Mouse (Mus musculus) midbrain, embryonic 13.5 days (tissue): ENCODE measurements at regions not wholly inside any gene's neighbourhood (a gene's known extent, or its start where the extent isn't known, plus 50 kb on each side); places are given as distances from the start of the nearest gene placed in this dataset.

Experiments used
- ATAC-seq: fragments of 200-750 bp; cut with Nextera tagmentation; 2 replicates; pipeline ENCODE4 v1.8.0; 2017; ENCODE audit warnings: mild to moderate bottlenecking, moderate TSS enrichment, moderate library complexity
- H3K27ac ChIP-seq: fragments of 300-500 bp; sonication (generic); 2 replicates; pipeline ENCODE4 v1.5.1; 2015; ENCODE audit warnings: inconsistent platforms, mild to moderate bottlenecking, moderate library complexity
- H3K27me3 ChIP-seq: fragments of 300-500 bp; sonication (generic); 2 replicates; pipeline ENCODE4 v1.6.1; 2015; ENCODE audit warnings: mild to moderate bottlenecking, inconsistent platforms
- H3K36me3 ChIP-seq: fragments of 300-500 bp; sonication (generic); 2 replicates; pipeline ENCODE4 v1.6.1; 2015; ENCODE audit warnings: mild to moderate bottlenecking, inconsistent platforms
- H3K4me1 ChIP-seq: fragments of 300-500 bp; sonication (generic); replicated peaks from 2 replicates; pipeline ENCODE4 v1.6.1; 2015; ENCODE audit warnings: inconsistent platforms
- H3K4me2 ChIP-seq: fragments of 300-500 bp; sonication (generic); replicated peaks from 2 replicates; pipeline ENCODE4 v1.6.1; 2015; ENCODE audit warnings: moderate library complexity, mild to moderate bottlenecking, inconsistent platforms
- H3K4me3 ChIP-seq: fragments of 300-500 bp; sonication (generic); replicated peaks from 2 replicates; pipeline ENCODE4 v1.5.1; 2015; ENCODE audit warnings: mild to moderate bottlenecking, inconsistent platforms
- H3K9ac ChIP-seq: fragments of 300-500 bp; sonication (generic); replicated peaks from 2 replicates; pipeline ENCODE4 v1.6.1; 2015; ENCODE audit warnings: mild to moderate bottlenecking, inconsistent platforms
- H3K9me3 ChIP-seq: fragments of 300-500 bp; sonication (generic); 2 replicates; pipeline ENCODE4 v1.6.1; 2016; ENCODE audit warnings: mild to moderate bottlenecking, inconsistent platforms
- WGBS: fragments of 180-500 bp; shearing (Covaris S2); methylation state at CpG from one replicate; pipeline ENCODE4 v1.1.7; 2015; 5-methylcytosine and 5-hydroxymethylcytosine counted together

GRCm38 (mm10) chr9:43492236-43493000, 181.8 kb downstream of the Trim29 start:
- WGBS: 45% methylated on average over 7 of the region's 7 CpGs
- no peaks in the 10 kb centered on the region for H3K27me3 ChIP-seq
- H3K4me1 ChIP-seq: peaks cover 15% of the 10 kb centered on the region; the same call in 1 of the 2 replicates
- H3K4me3 ChIP-seq: no peak overlapping the region
- no peak overlapping the region for H3K27ac ChIP-seq
- H3K4me2 ChIP-seq: no peak overlapping the region
- no peaks in the 10 kb centered on the region for H3K36me3 ChIP-seq
- H3K9me3 ChIP-seq: no peaks in the 10 kb centered on the region
- H3K9ac ChIP-seq: no peak overlapping the region
- no peak for ATAC-seq

GRCm38 (mm10) chr9:43498596-43498995, 187.9 kb downstream of the Trim29 start:
- no peaks in the 10 kb centered on the region for H3K27me3 ChIP-seq

GRCm38 (mm10) chr9:43504270-43504932, 193.8 kb downstream of the Trim29 start:
- no peak overlapping the region for H3K4me3 ChIP-seq
- H3K27ac ChIP-seq: 0 out of 2 replicates have a peak overlapping the region, but pooled peaks have one; percentile 9
- H3K27me3 ChIP-seq: no peaks in the 10 kb centered on the region
- WGBS: 58% methylated on average over 14 of the region's 14 CpGs
- H3K9me3 ChIP-seq: no peaks in the 10 kb centered on the region
- H3K4me1 ChIP-seq: peaks cover 16% of the 10 kb centered on the region
- 0 out of 2 replicates have a peak, but pooled peaks have one; percentile 55 for ATAC-seq
- H3K4me2 ChIP-seq: no peak overlapping the region
- no peak overlapping the region for H3K9ac ChIP-seq
- no peaks in the 10 kb centered on the region for H3K36me3 ChIP-seq

More at GRCm38 (mm10) chr9:43498596-43498995, 187.9 kb downstream of the Trim29 start:
- H3K27ac ChIP-seq: no peak overlapping the region
- H3K4me1 ChIP-seq: no peaks in the 10 kb centered on the region
- H3K4me2 ChIP-seq: no peak overlapping the region
- no peaks in the 10 kb centered on the region for H3K9me3 ChIP-seq
- no peaks in the 10 kb centered on the region for H3K36me3 ChIP-seq
- ATAC-seq: no peak
- H3K4me3 ChIP-seq: no peak overlapping the region
- no peak overlapping the region for H3K9ac ChIP-seq
- WGBS: 82% methylated on average over 13 of the region's 14 CpGs

GRCm38 (mm10) chr9:43505856-43506255, 195.2 kb downstream of the Trim29 start:
- peaks cover 16% of the 10 kb centered on the region for H3K4me1 ChIP-seq
- ATAC-seq: peak; percentile 63; the same call in 1 of the 2 replicates
- peak overlapping the region; percentile 58; the same call in 1 of the 2 replicates for H3K27ac ChIP-seq
- no peaks in the 10 kb centered on the region for H3K27me3 ChIP-seq
- H3K9ac ChIP-seq: no peak overlapping the region
- WGBS: 39% methylated on average over 4 of the region's 4 CpGs
- H3K4me3 ChIP-seq: no peak overlapping the region
- no peak overlapping the region for H3K4me2 ChIP-seq
- no peaks in the 10 kb centered on the region for H3K36me3 ChIP-seq
- H3K9me3 ChIP-seq: no peaks in the 10 kb centered on the region

GRCm38 (mm10) chr9:43506276-43506675, 195.6 kb downstream of the Trim29 start:
- H3K9ac ChIP-seq: no peak overlapping the region
- H3K4me1 ChIP-seq: peaks cover 16% of the 10 kb centered on the region
- peak overlapping the region; percentile 6; the same call in 1 of the 2 replicates for H3K27ac ChIP-seq
- WGBS: 62% methylated on average over 6 of the region's 6 CpGs
- H3K9me3 ChIP-seq: no peaks in the 10 kb centered on the region
- H3K4me3 ChIP-seq: no peak overlapping the region
- H3K36me3 ChIP-seq: no peaks in the 10 kb centered on the region
- ATAC-seq: no peak
- H3K27me3 ChIP-seq: no peaks in the 10 kb centered on the region
- no peak overlapping the region for H3K4me2 ChIP-seq

GRCm38 (mm10) chr9:43512806-43513205, 202.2 kb downstream of the Trim29 start:
- H3K9ac ChIP-seq: no peak overlapping the region
- no peaks in the 10 kb centered on the region for H3K27me3 ChIP-seq
- 44% methylated on average over 6 of the region's 6 CpGs for WGBS
- no peak overlapping the region for H3K27ac ChIP-seq
- H3K9me3 ChIP-seq: no peaks in the 10 kb centered on the region
- H3K4me1 ChIP-seq: 0 out of 2 replicates have a peak, but pooled peaks cover 2% of the 10 kb centered on the region
- no peak overlapping the region for H3K4me3 ChIP-seq
- no peak for ATAC-seq
- no peak overlapping the region for H3K4me2 ChIP-seq
- no peaks in the 10 kb centered on the region for H3K36me3 ChIP-seq

GRCm38 (mm10) chr9:43514731-43515458, 204.2 kb downstream of the Trim29 start:
- H3K4me1 ChIP-seq: 0 out of 2 replicates have a peak, but pooled peaks cover 2% of the 10 kb centered on the region
- whole genome bisulfite sequencing: 88% methylated on average over 16 of the region's 16 CpGs
- H3K4me3 ChIP-seq: no peak overlapping the region
- no peak overlapping the region for H3K9ac ChIP-seq
- no peak overlapping the region for H3K4me2 ChIP-seq
- H3K27ac ChIP-seq: no peak overlapping the region
- H3K9me3 ChIP-seq: no peaks in the 10 kb centered on the region
- no peaks in the 10 kb centered on the region for H3K27me3 ChIP-seq
- ATAC-seq: no peak
- H3K36me3 ChIP-seq: no peaks in the 10 kb centered on the region

- Histone ChIP-seq H3K9me3 (no peaks in the 10 kb centered on the region), H3K4me3 (no peak overlapping the region), H3K36me3 (no peaks in the 10 kb centered on the region), H3K27ac (no peak overlapping the region), H3K9ac (no peak overlapping the region), H3K27me3 (no peaks in the 10 kb centered on the region), H3K4me2 (no peak overlapping the region), H3K4me1 (peaks cover 16% of the 10 kb centered on the region)
- 91% methylated on average over 3 of the region's 3 CpGs for WGBS
- ATAC-seq: no peak
Measured at GRCm38 (mm10) chr9:43520931-43521330, 210.3 kb downstream of the Trim29 start.

GRCm38 (mm10) chr9:43524947-43525565, 214.4 kb downstream of the Trim29 start:
- Histone ChIP-seq H3K27ac (peak overlapping the region; percentile 27; the same call in 1 of the 2 replicates), H3K27me3 (no peaks in the 10 kb centered on the region), H3K4me1 (peaks cover 16% of the 10 kb centered on the region), H3K9me3 (no peaks in the 10 kb centered on the region), H3K4me3 (no peak overlapping the region), H3K9ac (no peak overlapping the region), H3K36me3 (no peaks in the 10 kb centered on the region), H3K4me2 (no peak overlapping the region)
- ATAC-seq: peak; percentile 75; the same call in 1 of the 2 replicates
- WGBS: 25% methylated on average over 4 of the region's 4 CpGs

- H3K4me1 ChIP-seq: no peaks in the 10 kb centered on the region; the same call in 1 of the 2 replicates
- no peaks in the 10 kb centered on the region for H3K27me3 ChIP-seq
- no peaks in the 10 kb centered on the region for H3K9me3 ChIP-seq
- no peak overlapping the region for H3K9ac ChIP-seq
- no peak overlapping the region for H3K4me2 ChIP-seq
- ATAC-seq: no peak
- 92% methylated on average over 2 of the region's 2 CpGs for WGBS
- no peaks in the 10 kb centered on the region for H3K36me3 ChIP-seq
- H3K4me3 ChIP-seq: no peak overlapping the region
- no peak overlapping the region for H3K27ac ChIP-seq
Measured at GRCm38 (mm10) chr9:43532187-43532586, 211.6 kb upstream of the Nectin1 start.

- ATAC-seq: no peak
- Histone ChIP-seq H3K36me3 (no peaks in the 10 kb centered on the region), H3K27me3 (no peaks in the 10 kb centered on the region), H3K9ac (no peak overlapping the region), H3K4me3 (no peak overlapping the region), H3K9me3 (no peaks in the 10 kb centered on the region), H3K4me2 (no peak overlapping the region), H3K4me1 (no peaks in the 10 kb centered on the region), H3K27ac (no peak overlapping the region)
- WGBS: 86% methylated on average over 7 of the region's 7 CpGs
Measured at GRCm38 (mm10) chr9:43535967-43536366, 207.8 kb upstream of the Nectin1 start.
